Mouse (Mus musculus) G1E (cell line): ENCODE results near the gene Spag17.

Experiments
- CTCF ChIP-seq: IDR thresholded peaks from 2 replicates; pipeline ENCODE4 v1.5.1; 2012; ENCODE audit warnings: low read depth, low read length, inconsistent platforms, mixed read lengths
- POLR2AphosphoS5 ChIP-seq: IDR thresholded peaks from 2 replicates; pipeline ENCODE4 v1.6.1; 2012; ENCODE audit warnings: low read depth, low read length, inconsistent platforms; ENCODE audit not compliant: insufficient replicate concordance

- TF ChIP-seq CTCF (no peak), POLR2AphosphoS5 (no peak)
These were observed 42.9 kb upstream of the Spag17 start for GRCm38 (mm10) chr3:99842333-99842732.
